Mouse (Mus musculus): Measurements from ENCODE around the gene Plekho2. TPM values are rescaled to one million over a fixed set of nuclear protein-coding genes. Genes with fewer than 3 reads are reported as not detected.

The Plekho2 gene
- polyA plus RNA-seq, 1 experiment from 2014 or later, result 4.6 TPM

GRCm38 (mm10) chr9:65519807-65520504 is 59.9 kb downstream of the Plekho2 start, which contains the start of gene Ankdd1a:
Ankdd1a (minus strand) TSS chr9:65520193.
- peak within 1 kb of the TSS; percentile 33 for H3K4me3 ChIP-seq (replicated peaks; ENCODE audit: low read depth, low read length)
- no peaks in the 10 kb centered on the region for H3K9me3 ChIP-seq (ENCODE audit: control insufficient read depth, low read length)
- 6% methylated on average over 24 of the region's 25 CpGs for WGBS
- ATAC-seq (ENCODE audit: low FRiP score, low TSS enrichment), result peak; percentile 76
- H3K4me2 ChIP-seq (ENCODE audit: low read length), result peak within 1 kb of the TSS; percentile 61
- H3K4me1 ChIP-seq (ENCODE audit: control insufficient read depth, insufficient read depth, low read length), result peaks cover 12% of the 10 kb centered on the region; the same call in 1 of the 2 replicates
- no peaks in the 10 kb centered on the region for H3K27me3 ChIP-seq (ENCODE audit: control insufficient read depth, insufficient read depth, low read length)
- peak within 1 kb of the TSS; percentile 68 for H3K27ac ChIP-seq (replicated peaks; ENCODE audit: low read depth, low read length)
- no peaks in the 10 kb centered on the region for H3K36me3 ChIP-seq (ENCODE audit: control insufficient read depth, insufficient read depth, low read length)
- DNase-seq, result peak; percentile 81
- H3K9ac ChIP-seq (replicated peaks; ENCODE audit: low read length), result peak within 1 kb of the TSS; percentile 54

- DNase-seq (no peak), ATAC-seq (ENCODE audit: low FRiP score, low TSS enrichment) (no peak)
- Histone ChIP-seq H3K27ac (replicated peaks; ENCODE audit: low read depth, low read length) (no peak overlapping the region), H3K36me3 (ENCODE audit: control insufficient read depth, insufficient read depth, low read length) (no peaks in the 10 kb centered on the region), H3K4me2 (ENCODE audit: low read length) (no peak overlapping the region), H3K9ac (replicated peaks; ENCODE audit: low read length) (no peak overlapping the region), H3K9me3 (ENCODE audit: control insufficient read depth, low read length) (no peaks in the 10 kb centered on the region), H3K27me3 (ENCODE audit: control insufficient read depth, insufficient read depth, low read length) (no peaks in the 10 kb centered on the region), H3K4me1 (ENCODE audit: control insufficient read depth, insufficient read depth, low read length) (0 out of 2 replicates have a peak, but pooled peaks cover 8% of the 10 kb centered on the region), H3K4me3 (replicated peaks; ENCODE audit: low read depth, low read length) (no peak overlapping the region)
- 51% methylated on average over 3 of the region's 3 CpGs for WGBS
These were observed 65.0 kb downstream of the Plekho2 start for GRCm38 (mm10) chr9:65514851-65515261.

GRCm38 (mm10) chr9:65514431-65514830 is 65.4 kb downstream of the Plekho2 start:
- Histone ChIP-seq H3K27ac (replicated peaks; ENCODE audit: low read depth, low read length) (no peak overlapping the region), H3K9me3 (ENCODE audit: control insufficient read depth, low read length) (no peaks in the 10 kb centered on the region), H3K4me1 (ENCODE audit: control insufficient read depth, insufficient read depth, low read length) (0 out of 2 replicates have a peak, but pooled peaks cover 5% of the 10 kb centered on the region), H3K36me3 (ENCODE audit: control insufficient read depth, insufficient read depth, low read length) (no peaks in the 10 kb centered on the region), H3K27me3 (ENCODE audit: control insufficient read depth, insufficient read depth, low read length) (no peaks in the 10 kb centered on the region), H3K4me2 (ENCODE audit: low read length) (no peak overlapping the region), H3K9ac (replicated peaks; ENCODE audit: low read length) (no peak overlapping the region), H3K4me3 (replicated peaks; ENCODE audit: low read depth, low read length) (no peak overlapping the region)
- WGBS, result 67% methylated on average over 8 of the region's 8 CpGs
- ATAC-seq (ENCODE audit: low FRiP score, low TSS enrichment), result no peak
- DNase-seq, result no peak

- Histone ChIP-seq H3K9ac (replicated peaks; ENCODE audit: low read length) (no peak overlapping the region), H3K4me1 (ENCODE audit: control insufficient read depth, insufficient read depth, low read length) (0 out of 2 replicates have a peak, but pooled peaks cover 5% of the 10 kb centered on the region), H3K36me3 (ENCODE audit: control insufficient read depth, insufficient read depth, low read length) (no peaks in the 10 kb centered on the region), H3K9me3 (ENCODE audit: control insufficient read depth, low read length) (no peaks in the 10 kb centered on the region), H3K4me3 (replicated peaks; ENCODE audit: low read depth, low read length) (no peak overlapping the region), H3K4me2 (ENCODE audit: low read length) (no peak overlapping the region), H3K27me3 (ENCODE audit: control insufficient read depth, insufficient read depth, low read length) (no peaks in the 10 kb centered on the region), H3K27ac (replicated peaks; ENCODE audit: low read depth, low read length) (no peak overlapping the region)
- WGBS, result 89% methylated on average over 3 of the region's 3 CpGs
- no peak for ATAC-seq (ENCODE audit: low FRiP score, low TSS enrichment)
- DNase-seq, result no peak
These were observed 67.3 kb downstream of the Plekho2 start for GRCm38 (mm10) chr9:65512520-65512919.

- ATAC-seq (ENCODE audit: low FRiP score, low TSS enrichment), result no peak
- no peak overlapping the region for H3K27ac ChIP-seq (replicated peaks; ENCODE audit: low read depth, low read length)
- H3K27me3 ChIP-seq (ENCODE audit: control insufficient read depth, insufficient read depth, low read length), result no peaks in the 10 kb centered on the region
- WGBS, result 69% methylated on average over 7 of the region's 7 CpGs
- H3K4me3 ChIP-seq (replicated peaks; ENCODE audit: low read depth, low read length), result no peak overlapping the region
- H3K36me3 ChIP-seq (ENCODE audit: control insufficient read depth, insufficient read depth, low read length), result no peaks in the 10 kb centered on the region
- no peaks in the 10 kb centered on the region for H3K9me3 ChIP-seq (ENCODE audit: control insufficient read depth, low read length)
- H3K4me1 ChIP-seq (ENCODE audit: control insufficient read depth, insufficient read depth, low read length), result no peaks in the 10 kb centered on the region
- no peak overlapping the region for H3K4me2 ChIP-seq (ENCODE audit: low read length)
- no peak for DNase-seq
- no peak overlapping the region for H3K9ac ChIP-seq (replicated peaks; ENCODE audit: low read length)
These were observed 71.4 kb downstream of the Plekho2 start for GRCm38 (mm10) chr9:65508449-65508848.

- H3K9me3 ChIP-seq (ENCODE audit: control insufficient read depth, low read length), result no peaks in the 10 kb centered on the region
- H3K4me3 ChIP-seq (replicated peaks; ENCODE audit: low read depth, low read length), result no peak overlapping the region
- no peaks in the 10 kb centered on the region for H3K4me1 ChIP-seq (ENCODE audit: control insufficient read depth, insufficient read depth, low read length)
- no peak overlapping the region for H3K9ac ChIP-seq (replicated peaks; ENCODE audit: low read length)
- DNase-seq, result no peak
- 88% methylated on average over 21 of the region's 21 CpGs for WGBS
- H3K27me3 ChIP-seq (ENCODE audit: control insufficient read depth, insufficient read depth, low read length), result no peaks in the 10 kb centered on the region
- no peak overlapping the region for H3K4me2 ChIP-seq (ENCODE audit: low read length)
- no peak overlapping the region for H3K27ac ChIP-seq (replicated peaks; ENCODE audit: low read depth, low read length)
- ATAC-seq (ENCODE audit: low FRiP score, low TSS enrichment), result no peak
- no peaks in the 10 kb centered on the region for H3K36me3 ChIP-seq (ENCODE audit: control insufficient read depth, insufficient read depth, low read length)
These were observed 76.9 kb downstream of the Plekho2 start for GRCm38 (mm10) chr9:65502721-65503505.

Other genes with a start within 250 kb of the Plekho2 start
- 10.1 and 13.1 TPM in 2 replicates for gene Pdcd7, start 233.9 kb downstream of the Plekho2 start, polyA plus RNA-seq (2014; fragmentation: Nextera tagmentation; extraction: Ambion mirVana)
- 1.5 and 1.7 TPM in 2 replicates for gene Ubap1l, start 219.0 kb downstream of the Plekho2 start, polyA plus RNA-seq (2014; fragmentation: Nextera tagmentation; extraction: Ambion mirVana)
- 0.23 and 0.47 TPM in 2 replicates for gene Kbtbd13, start 188.4 kb downstream of the Plekho2 start, polyA plus RNA-seq (2014; fragmentation: Nextera tagmentation; extraction: Ambion mirVana)
- 6.5 and 7.1 TPM in 2 replicates for gene Rasl12, start 181.5 kb downstream of the Plekho2 start, polyA plus RNA-seq (2014; fragmentation: Nextera tagmentation; extraction: Ambion mirVana)
- gene Slc51b, start 157.1 kb downstream of the Plekho2 start, polyA plus RNA-seq (2014; fragmentation: Nextera tagmentation; extraction: Ambion mirVana), result not detected in 2 replicates
- gene Mtfmt, start 144.3 kb downstream of the Plekho2 start, polyA plus RNA-seq (2014; fragmentation: Nextera tagmentation; extraction: Ambion mirVana), result 22.0 and 23.5 TPM in 2 replicates
- gene Spg21, start 119.1 kb downstream of the Plekho2 start, polyA plus RNA-seq (2014; fragmentation: Nextera tagmentation; extraction: Ambion mirVana), result 137 and 162 TPM in 2 replicates
- 0.55 and 1.00 TPM in 2 replicates for gene Ankdd1a, start 59.8 kb downstream of the Plekho2 start, polyA plus RNA-seq (2014; fragmentation: Nextera tagmentation; extraction: Ambion mirVana)
- gene Pif1, start 7.1 kb upstream of the Plekho2 start, polyA plus RNA-seq (2014; fragmentation: Nextera tagmentation; extraction: Ambion mirVana), result 1.5 and 2.6 TPM in 2 replicates
- gene Rbpms2, start 49.6 kb upstream of the Plekho2 start, polyA plus RNA-seq (2014; fragmentation: Nextera tagmentation; extraction: Ambion mirVana), result 2.4 and 3.5 TPM in 2 replicates
- 258 and 300 TPM in 2 replicates for gene Oaz2, start 88.0 kb upstream of the Plekho2 start, polyA plus RNA-seq (2014; fragmentation: Nextera tagmentation; extraction: Ambion mirVana)
- gene Zfp609, start 247.5 kb upstream of the Plekho2 start, polyA plus RNA-seq (2014; fragmentation: Nextera tagmentation; extraction: Ambion mirVana), result 9.2 and 10.2 TPM in 2 replicates

All from midbrain, embryonic 14.5 days (tissue).